Mouse (Mus musculus): ENCODE measurements around the gene Ptpro.

The Ptpro gene

DNA sequence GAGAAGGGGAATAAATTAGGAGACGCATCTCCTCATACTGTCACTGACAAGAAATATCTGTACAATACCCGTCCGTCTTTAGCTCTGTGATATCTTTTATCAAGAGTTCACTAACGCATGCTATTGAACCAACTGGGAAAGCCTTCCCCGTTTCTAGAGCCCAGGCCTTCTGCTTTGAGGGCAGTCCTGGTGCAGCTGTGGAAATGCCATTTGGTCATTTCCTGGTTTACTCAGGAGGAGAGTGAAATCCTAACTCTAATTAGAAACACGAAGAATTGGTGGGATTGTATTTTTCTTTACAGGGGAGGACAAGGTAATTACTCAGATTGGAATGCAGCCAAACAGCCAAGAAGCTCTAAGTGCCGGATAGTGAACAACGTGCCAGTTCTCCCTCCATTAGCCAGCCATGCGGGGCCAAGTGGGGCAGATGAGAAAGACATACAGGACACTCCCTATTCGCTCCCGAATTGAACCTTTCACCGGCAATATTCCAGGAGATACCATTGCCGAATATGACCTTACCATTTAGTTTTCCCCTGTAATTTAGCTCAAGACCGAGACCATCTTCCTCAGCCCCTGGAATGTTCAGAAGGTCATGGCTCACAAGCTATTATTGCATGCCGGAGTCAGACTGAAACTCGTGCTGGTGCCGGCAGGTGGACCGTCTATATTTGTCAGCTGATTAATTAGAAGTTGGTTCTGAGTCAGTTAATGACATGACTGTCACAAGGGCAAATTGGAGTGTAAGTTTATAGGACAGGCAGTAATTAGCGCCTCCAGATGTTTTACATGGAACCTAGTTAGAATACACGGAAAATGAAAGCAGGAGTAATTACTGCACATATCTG, 43.1 kb downstream of the Ptpro start:
- no peak for DNase-seq (ENCODE audit: low spot score in 2 of 2)

DNA sequence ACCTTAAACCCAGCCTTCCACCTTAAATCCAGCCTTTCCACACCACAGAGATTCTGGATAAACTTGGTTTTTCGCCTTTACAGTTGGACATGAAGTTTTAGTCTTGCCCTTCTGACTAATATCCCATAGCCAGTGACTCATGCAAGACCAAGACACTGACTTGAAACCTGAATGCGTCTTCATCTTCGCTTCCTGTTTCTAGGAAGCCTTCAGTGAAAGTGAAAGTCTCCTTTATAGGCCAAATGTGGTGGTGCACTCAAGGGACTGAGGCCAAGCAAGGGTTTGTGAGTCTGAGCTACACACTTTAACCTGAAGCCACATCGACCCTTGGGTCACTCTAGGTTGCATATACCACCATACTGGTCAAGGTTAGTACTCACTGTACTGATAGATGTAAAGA, 50.4 kb downstream of the Ptpro start:
- DNase-seq (ENCODE audit: low spot score in 2 of 2): no peak

DNA sequence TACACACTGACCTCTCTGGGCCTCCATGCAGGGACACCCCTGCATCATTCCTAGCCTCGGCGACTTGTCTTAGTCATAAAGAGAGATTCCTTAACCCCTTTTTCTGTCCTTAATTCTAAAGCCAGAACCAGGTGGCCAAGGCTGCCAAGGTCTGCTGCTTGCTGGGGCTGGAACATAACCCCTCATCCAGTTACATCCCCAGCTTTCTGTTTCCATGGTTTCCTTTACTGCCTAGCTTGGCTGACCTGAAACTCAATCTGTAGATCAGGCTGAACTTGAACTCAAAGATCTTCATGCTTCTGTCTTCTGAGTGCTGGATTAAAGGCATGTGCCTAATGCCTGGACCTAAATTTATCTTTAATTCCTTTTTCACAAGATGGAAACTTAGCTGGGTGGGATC, 51.7 kb downstream of the Ptpro start:
- DNase-seq (ENCODE audit: low spot score in 2 of 2): no peak

DNA sequence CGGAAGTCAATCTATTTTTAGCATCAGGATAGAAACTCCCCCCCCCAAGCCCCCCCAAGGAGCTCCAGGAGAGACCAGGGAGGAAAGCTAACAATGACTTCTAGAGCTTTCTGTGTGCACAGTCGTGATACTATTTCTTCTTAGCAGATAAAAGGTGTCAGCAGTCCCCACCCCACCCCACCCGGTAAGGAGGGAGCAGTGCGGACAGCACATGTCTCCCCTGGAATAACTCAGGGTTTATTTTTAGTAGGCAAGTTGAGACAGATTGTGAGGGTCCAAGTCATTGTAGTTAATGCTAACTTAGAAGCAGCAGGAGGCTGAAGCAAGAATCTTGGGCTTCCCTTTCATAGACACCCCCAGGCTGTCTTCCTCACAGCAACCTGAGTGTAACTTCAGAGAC, 63.1 kb downstream of the Ptpro start:
- DNase-seq (ENCODE audit: low spot score in 2 of 2): no peak

DNA sequence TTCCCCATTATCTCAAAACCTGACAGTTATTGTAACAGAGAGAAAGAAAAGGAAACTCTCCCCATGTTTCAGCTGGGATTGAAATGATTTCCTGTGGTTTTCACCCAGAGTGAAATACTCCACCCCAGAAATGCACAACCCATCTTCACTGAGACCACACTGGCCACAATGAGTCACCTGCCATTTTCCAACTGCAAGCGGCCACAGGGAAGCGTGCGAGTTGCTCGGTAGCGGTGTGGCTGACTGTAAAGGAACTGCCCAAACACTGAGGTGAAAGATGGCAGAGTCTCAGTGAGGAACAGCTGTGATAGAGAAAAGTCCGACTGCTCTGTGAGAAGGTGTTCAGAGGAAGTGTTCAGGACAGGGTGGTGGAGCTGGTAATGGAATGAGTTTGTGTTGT, 64.2 kb downstream of the Ptpro start:
- no peak for DNase-seq (ENCODE audit: low spot score in 2 of 2)

DNA sequence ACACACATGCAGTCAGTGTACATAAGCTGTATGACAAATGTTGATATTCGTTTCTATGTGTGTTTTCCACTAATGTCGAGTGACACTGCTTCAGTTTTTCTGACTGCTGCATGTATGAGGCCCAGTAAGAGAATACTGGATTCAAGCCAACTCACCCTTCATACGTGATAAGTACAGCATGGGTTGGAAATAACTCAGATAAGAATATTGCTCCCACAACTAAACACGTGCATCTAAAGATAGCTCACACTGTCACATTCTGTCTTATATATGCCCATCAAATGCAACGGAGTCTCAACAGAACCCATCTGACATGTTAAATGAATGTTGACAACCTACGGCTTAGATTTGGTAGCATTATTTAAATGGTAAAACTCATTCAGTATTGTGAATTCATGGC, 65.4 kb downstream of the Ptpro start:
- no peak for DNase-seq (ENCODE audit: low spot score in 2 of 2)

DNA sequence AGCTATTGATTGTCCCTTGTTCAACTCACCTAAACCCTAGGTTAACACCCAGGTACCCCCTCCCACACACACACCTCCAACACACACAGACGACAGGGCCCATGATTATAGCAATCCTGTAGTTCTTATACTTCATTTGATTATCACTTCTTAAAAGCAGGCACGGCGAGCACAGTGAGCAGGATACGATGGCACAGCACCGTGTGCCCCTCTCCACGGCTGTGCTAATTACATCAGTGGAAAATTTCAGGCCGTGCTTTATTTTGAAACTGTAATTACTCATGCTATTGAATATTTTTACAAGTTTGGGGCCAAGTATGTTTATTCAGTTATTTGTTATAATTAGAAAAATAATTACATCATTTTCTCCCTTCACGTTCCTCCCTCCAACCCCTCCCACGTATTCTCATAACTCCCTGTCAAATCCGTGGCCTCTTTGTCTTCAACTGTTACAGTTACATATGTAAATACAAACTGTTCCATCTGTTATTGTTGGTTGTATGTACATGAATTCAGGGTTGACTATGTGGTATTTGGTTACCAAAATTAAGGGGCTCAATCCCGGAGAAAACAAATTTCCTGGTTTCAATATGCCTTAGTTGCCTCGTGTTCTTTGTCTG, 66.2 kb downstream of the Ptpro start:
- no peak for DNase-seq (ENCODE audit: low spot score in 2 of 2)

DNA sequence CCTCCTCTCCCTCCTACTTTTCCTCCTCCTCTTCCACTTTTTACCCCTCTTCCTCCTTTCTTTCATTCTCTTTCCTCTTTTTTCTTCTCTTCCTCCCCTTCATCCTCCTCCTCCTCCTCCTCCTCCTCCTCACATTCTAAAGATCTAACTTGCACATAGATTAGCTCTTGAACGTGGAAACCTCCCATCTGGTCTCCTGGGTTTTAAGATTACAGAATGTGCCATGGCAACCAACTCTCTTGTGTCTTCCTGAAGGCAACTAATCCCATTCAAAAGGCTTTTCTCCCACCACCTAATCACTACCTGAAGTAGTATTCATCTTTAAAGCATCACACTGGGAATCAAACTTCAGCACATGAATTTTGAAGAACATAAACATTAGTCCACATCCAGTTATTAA, 67.5 kb downstream of the Ptpro start:
- DNase-seq (ENCODE audit: low spot score in 2 of 2): no peak

DNA sequence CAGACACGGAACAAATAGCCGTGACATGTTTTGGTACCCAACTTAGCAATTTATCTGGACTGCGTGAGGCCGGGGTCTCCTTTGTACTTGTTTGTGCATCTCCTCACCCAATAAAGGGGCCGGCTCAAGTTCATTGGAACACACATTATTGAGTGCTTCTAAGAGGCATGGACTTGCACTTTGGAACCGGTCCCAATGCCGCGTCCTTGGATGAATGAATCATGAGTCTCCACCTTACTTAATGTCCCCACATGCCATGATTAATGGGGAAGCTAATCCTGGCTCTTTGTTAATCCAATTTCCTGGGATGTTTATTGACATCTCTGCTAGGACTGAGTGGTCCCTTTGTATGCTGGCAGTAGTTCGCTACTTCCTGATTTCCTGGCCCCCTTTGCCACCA, 75.6 kb downstream of the Ptpro start:
- no peak for DNase-seq (ENCODE audit: low spot score in 2 of 2)

DNA sequence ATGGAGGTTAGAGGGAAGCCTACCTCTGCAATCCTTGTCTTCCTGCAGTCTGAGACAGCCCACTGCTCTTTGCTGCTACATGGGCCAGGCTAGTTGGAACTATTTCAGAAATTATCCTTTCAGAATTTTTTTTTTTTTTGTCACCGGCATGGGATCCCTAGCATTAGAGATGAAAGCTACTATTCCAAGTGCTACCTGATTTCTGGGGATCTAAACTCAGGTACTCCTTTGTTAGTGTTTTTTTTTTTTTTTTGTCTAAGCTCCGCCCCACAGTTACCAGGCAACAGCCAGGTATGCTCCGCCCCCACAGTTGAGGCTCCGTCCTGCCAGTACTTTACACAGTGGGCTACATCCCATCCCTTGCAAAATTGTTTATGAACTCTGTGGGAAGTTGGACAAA, 76.1 kb downstream of the Ptpro start:
- no peak for DNase-seq (ENCODE audit: low spot score in 2 of 2)

DNA sequence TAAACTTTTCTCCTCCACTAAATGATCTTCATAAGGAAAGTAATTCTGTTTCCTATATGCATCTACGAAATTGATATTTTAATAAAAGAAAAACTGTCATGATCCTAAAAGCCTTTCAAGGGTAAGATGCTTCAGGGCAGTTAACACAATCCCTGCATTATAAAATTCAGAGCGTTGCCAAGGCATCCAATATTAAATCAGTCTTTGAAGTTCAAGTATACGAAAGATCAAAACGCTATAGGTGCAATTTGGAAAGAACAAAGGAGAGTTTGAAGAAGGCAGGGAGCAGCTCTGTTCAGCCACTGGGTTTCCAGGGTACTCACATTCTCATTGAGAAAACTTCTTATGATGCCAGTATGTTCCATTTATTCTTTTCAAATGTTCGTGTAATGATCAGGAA, 78.7 kb downstream of the Ptpro start:
- DNase-seq (ENCODE audit: low spot score in 2 of 2): no peak

DNA sequence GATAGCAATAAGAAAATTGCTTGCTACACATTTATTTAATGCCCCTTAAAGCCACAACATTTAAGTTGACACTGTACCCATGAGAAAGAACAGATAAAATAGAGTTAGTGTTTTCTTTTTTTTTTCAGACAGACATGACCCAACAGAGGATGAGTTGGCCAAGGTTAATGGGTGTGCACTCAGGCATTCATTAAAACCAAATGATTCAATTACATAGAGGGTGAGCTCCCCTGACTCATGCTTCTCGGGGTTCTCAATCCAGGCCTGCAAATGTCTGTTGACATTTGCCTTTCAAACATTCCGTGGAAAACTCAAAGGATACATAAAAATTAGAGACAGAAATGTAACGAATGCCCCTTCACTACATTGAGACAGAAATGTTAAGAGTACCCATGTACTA, 79.7 kb downstream of the Ptpro start:
- no peak for DNase-seq (ENCODE audit: low spot score in 2 of 2)

DNA sequence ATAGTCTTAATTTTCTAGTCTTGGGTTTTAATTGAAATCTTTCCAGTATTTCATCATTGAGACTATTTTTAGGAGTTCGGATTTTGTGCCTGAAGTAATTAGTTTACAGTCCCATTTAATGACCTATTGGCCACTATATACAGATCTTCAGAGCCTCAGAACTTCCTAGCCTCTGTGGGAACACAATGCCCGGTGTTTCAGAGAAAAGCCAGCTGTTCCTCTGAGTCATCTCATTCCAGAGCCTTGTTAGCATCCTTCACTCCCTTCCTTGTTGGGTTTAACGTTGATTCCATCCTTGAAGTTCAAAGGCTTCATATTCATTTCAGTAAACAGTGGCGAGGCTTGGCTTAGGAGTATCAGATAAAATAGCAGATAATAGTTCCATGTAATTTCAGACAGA, 87.0 kb downstream of the Ptpro start:
- no peak for DNase-seq (ENCODE audit: low spot score in 2 of 2)

DNA sequence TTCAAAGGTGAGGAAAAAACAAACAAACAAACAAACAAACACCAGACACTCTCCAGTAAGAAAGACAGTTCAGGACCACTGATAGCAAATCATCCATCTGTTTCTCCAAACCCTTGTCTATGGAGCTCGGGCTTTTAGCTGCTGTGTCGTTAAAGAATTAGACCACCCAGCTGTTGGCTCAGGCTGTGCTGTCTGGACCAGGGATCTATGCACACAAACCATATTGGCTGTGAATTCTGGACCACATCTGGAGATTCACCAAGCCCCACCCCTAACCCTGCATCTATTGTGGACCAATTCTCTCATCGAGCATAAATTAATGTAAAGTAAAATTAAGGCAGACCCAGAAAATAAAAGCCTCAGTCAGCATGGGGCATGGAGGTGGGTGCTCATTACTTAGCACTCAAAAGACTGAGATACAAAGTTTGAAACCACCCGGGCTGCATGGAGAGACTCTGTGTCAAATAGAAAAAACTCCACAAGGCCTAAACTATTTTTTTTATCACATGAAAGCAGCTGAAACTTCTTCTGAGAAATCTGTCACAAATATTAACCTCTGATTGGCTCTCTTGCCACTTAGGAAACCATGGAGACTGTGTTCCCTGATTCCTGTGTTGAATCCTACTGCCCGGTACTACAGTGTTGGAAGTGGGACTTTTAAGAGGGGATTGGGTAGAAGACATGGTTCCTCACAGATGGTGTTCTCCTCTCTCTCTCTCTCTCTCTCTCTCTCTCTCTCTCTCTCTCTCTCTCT, 91.7 kb downstream of the Ptpro start:
- DNase-seq (ENCODE audit: low spot score in 2 of 2): no peak

DNA sequence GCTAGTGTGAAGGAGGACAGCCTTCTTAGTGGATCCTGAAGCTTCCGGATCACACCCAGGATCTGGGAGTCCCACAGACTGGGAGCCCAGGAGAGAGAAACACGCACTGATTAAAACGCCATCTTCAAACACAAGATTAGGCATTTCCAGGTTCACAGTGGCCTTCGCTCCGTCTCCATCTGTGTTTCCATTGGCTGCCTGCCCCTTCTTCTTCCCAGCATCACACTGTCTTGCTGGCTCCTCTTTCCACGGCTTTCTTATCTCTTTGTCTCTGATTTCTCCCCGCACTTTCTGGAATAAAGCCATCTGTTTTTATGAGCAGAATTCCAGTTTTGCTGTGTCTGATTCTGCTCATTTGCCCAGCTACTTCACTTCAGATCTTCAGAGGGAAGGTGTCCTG, 108.0 kb downstream of the Ptpro start:
- DNase-seq (ENCODE audit: low spot score in 2 of 2): no peak

DNA sequence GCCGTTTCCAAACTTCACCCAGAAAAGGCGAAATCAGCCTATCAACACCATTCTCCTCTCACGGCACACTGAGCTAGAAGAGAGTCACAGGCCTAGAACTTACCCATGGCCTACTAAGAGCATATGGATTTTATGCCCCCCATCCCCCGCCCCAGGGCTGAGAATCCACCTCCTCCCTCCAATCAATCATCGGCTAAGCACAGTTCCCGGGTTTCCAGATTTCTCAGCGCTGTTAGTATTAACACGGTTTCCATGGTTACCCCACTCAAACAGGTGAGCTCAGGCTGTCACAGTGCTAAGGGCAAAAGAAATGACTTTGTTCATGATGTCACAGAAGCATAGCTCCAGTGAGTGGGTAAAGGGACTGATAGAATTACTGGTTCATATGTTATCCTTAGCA, 110.1 kb downstream of the Ptpro start:
- DNase-seq (ENCODE audit: low spot score in 2 of 2): peak; percentile 23 to 38

DNA sequence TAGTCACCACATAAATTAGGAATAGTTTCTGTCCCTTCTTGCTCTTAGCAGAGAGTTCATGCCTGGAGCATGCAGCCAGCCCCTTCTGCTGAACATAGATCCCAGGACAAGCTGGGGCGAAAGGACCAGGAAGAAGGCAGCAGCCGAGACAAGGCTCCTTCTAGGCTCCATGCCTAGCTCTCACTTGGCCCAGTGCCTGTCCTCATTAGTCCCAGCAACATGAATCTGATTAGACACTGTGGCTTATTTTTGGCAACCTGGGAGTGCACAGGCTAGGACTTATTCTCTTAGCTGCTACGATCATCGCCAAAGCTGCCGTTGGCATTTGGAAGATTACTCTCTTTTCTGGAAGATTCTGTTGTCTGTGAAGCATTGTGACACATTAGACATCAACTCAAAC, 112.6 kb downstream of the Ptpro start:
- peak; percentile 67 to 83 for DNase-seq (ENCODE audit: low spot score in 2 of 2)

DNA sequence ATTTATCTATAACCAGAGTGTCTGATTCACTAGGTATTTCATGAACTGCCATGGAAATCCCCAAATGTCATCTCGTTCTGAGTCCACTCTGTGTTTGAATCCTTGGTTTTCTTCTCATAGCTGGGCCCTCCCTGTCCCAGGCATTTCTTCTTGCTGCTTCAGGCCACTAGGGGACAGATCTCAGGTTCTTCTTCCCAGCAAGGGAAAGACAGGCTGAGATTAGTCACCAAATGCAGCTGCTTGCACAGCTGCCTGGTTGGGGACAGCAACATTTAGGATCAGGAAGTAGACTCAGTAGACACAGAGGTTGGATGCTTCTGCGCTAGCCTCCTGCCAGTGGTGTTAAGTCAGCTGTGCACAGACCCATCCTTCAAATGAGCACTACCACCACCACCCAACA, 113.5 kb downstream of the Ptpro start:
- DNase-seq (ENCODE audit: low spot score in 2 of 2): no peak

DNA sequence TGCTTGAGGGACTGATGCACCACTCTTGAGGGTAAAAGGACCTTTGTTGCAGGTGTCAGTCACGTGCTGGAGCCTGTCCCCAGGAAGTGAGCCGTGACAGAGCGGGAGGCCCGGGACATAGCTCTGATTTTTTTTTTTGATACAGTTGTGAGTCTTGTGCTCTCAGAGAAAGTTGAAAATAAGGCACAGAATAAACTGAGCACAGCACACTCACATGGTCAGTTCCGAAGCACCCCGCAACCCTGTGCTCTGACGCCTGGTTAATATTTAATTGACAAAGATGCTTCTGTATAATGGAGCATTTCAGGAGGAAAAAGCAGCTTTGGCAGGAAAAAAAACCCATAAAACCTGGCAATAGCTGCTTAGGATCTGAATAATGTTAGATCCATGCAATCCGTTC, 118.6 kb downstream of the Ptpro start:
- no peak for DNase-seq (ENCODE audit: low spot score in 2 of 2)

DNA sequence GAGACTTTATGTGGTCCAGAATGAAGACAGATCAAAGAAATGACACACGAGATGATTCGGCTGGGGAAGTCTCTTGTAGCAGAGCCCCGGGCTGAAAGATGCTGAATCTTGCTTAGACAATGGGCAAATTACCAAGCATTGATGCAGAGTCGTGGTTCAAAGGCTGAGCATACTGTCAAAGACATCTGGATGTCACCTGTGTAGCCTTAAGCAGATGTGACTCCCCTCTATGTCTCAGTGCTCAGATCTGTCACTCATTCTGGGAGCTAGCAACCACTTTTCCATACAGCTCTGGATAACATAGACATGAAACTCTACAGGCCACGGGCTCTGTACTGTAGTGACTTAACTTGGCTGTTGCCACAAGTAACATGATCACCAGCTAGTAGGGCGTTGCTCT, 119.3 kb downstream of the Ptpro start:
- no peak for DNase-seq (ENCODE audit: low spot score in 2 of 2)

DNA sequence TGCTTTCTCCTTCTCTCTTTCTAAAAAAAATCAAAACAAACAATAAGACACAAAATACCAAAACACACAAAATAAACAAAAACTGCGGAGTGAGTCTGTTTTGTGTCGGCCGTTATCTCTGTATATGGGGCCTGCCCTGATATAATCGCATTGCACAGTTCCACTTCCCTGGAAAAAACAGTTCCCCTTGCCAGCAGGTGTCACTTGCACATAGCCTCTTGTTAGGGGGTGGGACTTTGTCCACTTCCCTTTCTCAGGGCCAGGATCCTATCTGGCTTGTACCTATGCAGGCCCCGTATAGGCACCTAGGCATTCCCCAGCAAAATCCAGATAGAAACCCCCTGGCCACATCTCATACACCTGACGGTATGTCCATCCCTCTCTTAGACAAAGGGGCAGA, 121.8 kb downstream of the Ptpro start:
- no peak for DNase-seq (ENCODE audit: low spot score in 2 of 2)

DNA sequence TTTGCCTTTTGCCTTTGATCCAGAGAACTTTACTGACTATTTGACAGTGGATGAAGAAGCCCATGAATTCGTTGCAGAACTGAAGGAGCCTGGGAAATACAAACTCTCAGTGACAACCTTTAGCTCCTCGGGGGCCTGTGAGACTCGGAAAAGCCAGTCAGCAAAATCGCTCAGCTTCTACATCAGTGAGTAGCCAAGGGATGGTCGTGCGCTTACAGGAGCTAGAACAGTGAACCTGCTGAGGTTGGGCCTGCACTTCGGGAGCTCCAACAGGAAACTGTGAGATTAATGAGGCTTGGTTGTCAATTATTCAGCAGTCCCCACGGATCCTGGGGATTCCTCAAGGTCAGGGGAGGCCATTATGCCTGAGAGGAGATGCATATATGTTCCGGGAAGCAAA, 130.4 kb downstream of the Ptpro start:
- DNase-seq (ENCODE audit: low spot score in 2 of 2): no peak

DNA sequence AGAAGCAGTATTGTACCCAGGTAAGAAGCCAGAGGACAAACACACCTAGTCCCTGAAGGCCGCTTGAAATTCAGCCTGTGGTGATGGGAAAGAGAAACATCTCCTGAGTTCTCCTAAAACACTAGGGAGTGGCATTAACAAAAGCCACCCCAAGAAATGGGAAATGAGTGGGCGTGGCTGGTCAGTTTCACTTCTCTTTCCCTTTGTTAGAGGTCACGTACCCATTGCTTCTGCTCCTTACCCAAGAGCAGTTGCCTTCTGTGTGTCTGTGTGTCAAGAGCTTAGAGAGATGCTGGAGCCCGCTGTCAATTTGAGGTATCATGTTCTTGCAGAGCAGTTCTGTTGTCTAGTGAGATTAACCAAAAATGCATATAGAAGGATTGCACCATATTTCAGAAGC, 134.2 kb downstream of the Ptpro start:
- DNase-seq (ENCODE audit: low spot score in 2 of 2): no peak
